Mouse (Mus musculus) thymus, postnatal 25 days (tissue): Measurements from ENCODE around the gene Il5.

Experiments
- DNase-seq: peaks from one replicate; pipeline ENCODE4 v3.0.0; 2022

Il5 gene

DNA sequence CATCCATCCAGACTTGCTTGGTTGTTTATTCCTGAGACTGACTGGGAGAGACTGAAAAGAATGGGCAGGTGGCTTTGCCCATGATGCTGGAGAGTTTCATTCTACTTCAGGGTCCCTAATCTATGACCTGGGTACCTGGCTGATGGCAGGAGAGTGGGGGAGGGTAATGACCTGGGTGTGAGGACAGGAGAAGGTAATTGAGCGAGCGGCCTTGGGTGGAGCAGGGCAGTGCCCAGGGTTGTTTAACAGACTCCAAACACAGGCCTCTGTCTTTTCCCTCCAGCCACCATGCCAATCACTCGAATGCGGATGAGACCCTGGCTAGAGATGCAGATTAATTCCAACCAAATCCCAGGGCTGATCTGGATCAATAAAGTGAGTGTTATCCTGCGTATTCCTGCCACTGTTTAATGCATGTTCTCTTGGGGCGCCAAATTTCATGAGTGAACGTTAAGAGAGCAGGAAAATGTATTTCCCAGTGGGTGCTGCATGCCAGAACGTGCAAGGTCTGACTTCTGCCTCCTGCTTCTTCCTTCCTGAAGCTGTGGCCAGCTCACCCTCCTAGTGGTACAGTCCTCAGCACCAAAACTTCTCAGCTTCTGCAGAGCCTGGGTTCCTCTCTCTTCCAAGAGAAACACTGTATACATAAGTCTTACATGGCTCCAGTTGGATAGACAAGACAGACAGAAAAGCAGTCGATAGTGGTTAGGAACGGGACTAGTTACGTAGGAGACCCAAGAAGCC lies 50.6 kb downstream of the Il5 start:
- DNase-seq = no peak

DNA sequence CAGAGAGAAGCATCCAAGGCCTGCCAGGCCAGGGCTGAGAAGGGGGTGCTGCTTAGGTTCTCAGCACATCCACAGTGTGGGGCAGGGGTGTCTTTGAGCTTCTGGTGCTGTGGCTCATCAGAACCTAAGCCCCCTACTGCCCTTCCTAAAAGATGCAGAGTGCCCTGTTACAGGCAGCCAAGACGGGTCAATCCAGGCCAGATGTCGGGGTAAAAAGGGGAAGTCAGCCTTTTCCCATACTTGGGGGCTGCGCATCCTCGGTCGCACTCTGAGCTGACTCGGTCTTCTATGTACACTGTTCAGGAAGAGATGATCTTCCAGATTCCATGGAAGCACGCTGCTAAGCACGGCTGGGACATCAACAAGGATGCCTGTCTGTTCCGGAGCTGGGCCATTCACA lies 51.9 kb downstream of the Il5 start:
- DNase-seq = no peak

DNA sequence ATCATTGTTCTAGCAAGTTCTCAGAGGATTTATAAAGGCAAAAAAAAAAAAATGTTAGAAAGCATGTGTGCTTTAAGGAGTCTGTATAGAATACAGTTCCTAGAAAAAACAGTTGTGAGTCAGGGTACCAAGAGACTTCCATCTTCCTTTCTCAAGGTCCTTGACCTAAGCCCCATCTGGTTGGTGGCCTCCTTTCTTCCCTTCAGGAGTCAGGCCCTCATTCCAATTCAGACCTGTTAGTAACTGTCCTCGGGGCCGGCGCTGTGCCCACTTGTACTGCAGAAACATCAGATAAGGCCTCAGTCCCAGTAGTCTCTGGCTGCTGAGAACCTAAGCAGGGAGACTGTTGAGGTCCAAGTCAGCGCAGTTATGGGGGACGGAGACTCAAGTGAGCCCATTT lies 52.5 kb downstream of the Il5 start, which contains the start of gene Gm17334:
Gm17334 (minus strand) TSS at position 101 of the 400 bp plus-strand sequence.
- DNase-seq = no peak

DNA sequence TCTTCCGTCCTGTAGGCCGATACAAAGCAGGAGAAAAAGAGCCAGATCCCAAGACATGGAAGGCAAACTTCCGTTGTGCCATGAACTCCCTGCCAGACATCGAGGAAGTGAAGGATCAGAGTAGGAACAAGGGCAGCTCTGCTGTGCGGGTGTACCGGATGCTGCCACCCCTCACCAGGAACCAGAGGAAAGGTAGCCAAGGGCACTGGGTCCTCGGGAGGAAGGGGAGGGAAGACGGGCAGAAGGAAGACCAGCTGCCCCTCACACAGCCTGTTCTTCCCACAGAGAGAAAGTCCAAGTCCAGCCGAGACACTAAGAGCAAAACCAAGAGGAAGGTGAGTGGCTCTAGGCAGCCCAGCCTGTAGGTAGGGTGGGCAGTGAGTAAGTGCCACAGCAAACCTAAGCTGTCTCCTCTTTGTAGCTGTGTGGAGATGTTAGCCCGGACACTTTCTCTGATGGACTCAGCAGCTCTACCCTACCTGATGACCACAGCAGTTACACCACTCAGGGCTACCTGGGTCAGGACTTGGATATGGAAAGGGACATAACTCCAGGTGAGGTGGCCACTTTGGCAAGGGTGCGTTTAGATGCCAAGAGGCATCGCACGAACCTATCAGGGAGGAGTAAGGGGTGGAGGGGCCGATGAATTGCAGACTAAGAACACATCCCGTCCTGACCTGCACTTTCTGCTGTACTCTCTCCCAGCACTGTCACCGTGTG lies 53.2 kb downstream of the Il5 start:
- DNase-seq = no peak
